In genomic region chr5:151252213-151252612, GRCm38 (mm10) we compare ENCODE assay signal across 15 mouse cellular contexts. TPM values are rescaled to one million over a fixed set of nuclear protein-coding genes. Genes with fewer than 3 reads are reported as not detected.
DNase-seq lines count a peak whose midpoint lies in the region; ATAC-seq and TF ChIP-seq lines count a peak whose summit lies in the region.
"Had no signal": no experiment of that assay in that cellular context is flagged by ENCODE, and none has a peak within 500 bp of the region (broad histone marks: within the 10 kb centered on the region; RNA-seq: fewer than 3 reads in every experiment).

No protein-coding gene starts in this region.

- H3K36me3 ChIP-seq in lung, postnatal 0 days (ENCODE audit: insufficient read depth, low read length) = no peaks in the 10 kb centered on the region
- no peaks in the 10 kb centered on the region for H3K36me3 ChIP-seq in hindbrain, embryonic 11.5 days (ENCODE audit: control insufficient read depth, insufficient read depth, low read length)
- no peaks in the 10 kb centered on the region for H3K36me3 ChIP-seq in midbrain, postnatal 0 days (ENCODE audit: insufficient read depth, low read length)
- H3K36me3 ChIP-seq: limb, embryonic 13.5 days; neural tube, embryonic 12.5 days; stomach, embryonic 15.5 days had no signal

- H3K4me1 ChIP-seq in lung, postnatal 0 days (ENCODE audit: insufficient read depth, low read depth, low read length) = peaks cover 3% of the 10 kb centered on the region; the same call in 1 of the 2 replicates
- no peaks in the 10 kb centered on the region for H3K4me1 ChIP-seq in hindbrain, embryonic 11.5 days (replicated peaks; ENCODE audit: control insufficient read depth, insufficient read depth, low read length)
- no peaks in the 10 kb centered on the region for H3K4me1 ChIP-seq in midbrain, postnatal 0 days (ENCODE audit: insufficient read depth, low read length)

- TF ChIP-seq EP300 in lung, postnatal 0 days (IDR thresholded peaks at IDR 0.05) = no peak

- no peak overlapping the region for H3K27ac ChIP-seq in lung, postnatal 0 days (ENCODE audit: low read length)
- no peak overlapping the region for H3K27ac ChIP-seq in hindbrain, embryonic 11.5 days (ENCODE audit: low read depth, low read length)
- H3K27ac ChIP-seq in midbrain, postnatal 0 days (ENCODE audit: low read depth, low read length) = no peak overlapping the region
- H3K27ac ChIP-seq: limb, embryonic 13.5 days; macrophage; neural tube, embryonic 12.5 days; stomach, embryonic 15.5 days had no signal

- TF ChIP-seq CTCF in lung, postnatal 0 days (IDR thresholded peaks at IDR 0.05) = peak; percentile 43; the same call in 1 of the 2 replicates
- TF ChIP-seq CTCF in midbrain, postnatal 0 days (IDR thresholded peaks at IDR 0.05) = peak; percentile 59

- no peak overlapping the region for H3K4me2 ChIP-seq in lung, postnatal 0 days (replicated peaks; ENCODE audit: low read depth, low read length)
- no peak overlapping the region for H3K4me2 ChIP-seq in hindbrain, embryonic 11.5 days (replicated peaks; ENCODE audit: low read depth, low read length)
- no peak overlapping the region for H3K4me2 ChIP-seq in midbrain, postnatal 0 days (ENCODE audit: low read depth, low read length, poor library complexity, severe bottlenecking)
- H3K4me2 ChIP-seq: limb, embryonic 13.5 days; neural tube, embryonic 12.5 days; stomach, embryonic 15.5 days had no signal

- WGBS in lung, postnatal 0 days = 65% methylated on average over 8 of the region's 8 CpGs
- WGBS in hindbrain, embryonic 11.5 days = 57% methylated on average over 8 of the region's 8 CpGs
- WGBS in midbrain, postnatal 0 days = 52% methylated on average over 8 of the region's 8 CpGs

- no peaks in the 10 kb centered on the region for H3K27me3 ChIP-seq in lung, postnatal 0 days (replicated peaks; ENCODE audit: insufficient read depth, low read length)
- no peaks in the 10 kb centered on the region for H3K27me3 ChIP-seq in hindbrain, embryonic 11.5 days (ENCODE audit: control insufficient read depth, insufficient read depth, low read length)
- no peaks in the 10 kb centered on the region for H3K27me3 ChIP-seq in midbrain, postnatal 0 days (ENCODE audit: insufficient read depth, low read length)
- H3K27me3 ChIP-seq: limb, embryonic 13.5 days; neural tube, embryonic 12.5 days; stomach, embryonic 15.5 days had no signal

- no peak overlapping the region for H3K9ac ChIP-seq in lung, postnatal 0 days (replicated peaks; ENCODE audit: low read depth)
- H3K9ac ChIP-seq in hindbrain, embryonic 11.5 days (ENCODE audit: low read depth, low read length) = no peak overlapping the region
- H3K9ac ChIP-seq in midbrain, postnatal 0 days (replicated peaks; ENCODE audit: low read length, poor library complexity, severe bottlenecking) = no peak overlapping the region
- H3K9ac ChIP-seq: limb, embryonic 13.5 days; neural tube, embryonic 12.5 days; stomach, embryonic 15.5 days had no signal

- H3K9me3 ChIP-seq in lung, postnatal 0 days (ENCODE audit: low read length) = no peaks in the 10 kb centered on the region
- H3K9me3 ChIP-seq in hindbrain, embryonic 11.5 days (ENCODE audit: control insufficient read depth, low read length) = no peaks in the 10 kb centered on the region
- no peaks in the 10 kb centered on the region for H3K9me3 ChIP-seq in midbrain, postnatal 0 days (ENCODE audit: low read length)
- H3K9me3 ChIP-seq: limb, embryonic 13.5 days; neural tube, embryonic 12.5 days; stomach, embryonic 15.5 days had no signal

- no peak overlapping the region for H3K4me3 ChIP-seq in lung, postnatal 0 days (ENCODE audit: low read depth, low read length)
- H3K4me3 ChIP-seq in hindbrain, embryonic 11.5 days (ENCODE audit: low read depth, low read length) = no peak overlapping the region
- no peak overlapping the region for H3K4me3 ChIP-seq in midbrain, postnatal 0 days (ENCODE audit: low read depth, low read length)
- H3K4me3 ChIP-seq: limb, embryonic 13.5 days; neural tube, embryonic 12.5 days; stomach, embryonic 15.5 days had no signal

- intact Hi-C loops in heart, postnatal 36 days (cut with DNase I) = loop anchor here (5.0 kb wide), 1 partner anchor 80 kb away; no protein-coding TSS in a partner anchor

- DNase-seq in heart, adult 11 months = peak; percentile 86
- no peak for DNase-seq in heart, postnatal 36 days
- peak; percentile 31 for DNase-seq in lung, postnatal 0 days (ENCODE audit: low spot score)
- DNase-seq in lung, postnatal 14 days = no peak
- DNase-seq in hindbrain, embryonic 11.5 days (ENCODE audit: low spot score) = peak; percentile 27
- DNase-seq in midbrain, postnatal 0 days (ENCODE audit: low spot score) = peak; percentile 33
- no peak for DNase-seq in layer of hippocampus, adult 9-10 months (ENCODE audit: low spot score)
- DNase-seq: cerebellum, postnatal 36 days; right cerebral cortex, postnatal 14 days had no signal

- ATAC-seq in lung, postnatal 0 days = peak; percentile 31; the same call in 1 of the 2 replicates
- ATAC-seq in hindbrain, embryonic 11.5 days (ENCODE audit: low FRiP score) = no peak
- no peak for ATAC-seq in midbrain, postnatal 0 days (ENCODE audit: low FRiP score)
- ATAC-seq in erythroblast, adult 5-6 weeks (replicated peaks; ENCODE audit: low FRiP score, poor library complexity, severe bottlenecking) = no peak
- ATAC-seq: forebrain, embryonic 14.5 days had no signal

RNA-seq across cellular contexts. Expression of gene Stard13, which starts 18.6 kb away (rescaled TPM):
- 10 to 100 TPM; 24.1 to 25.0 TPM for total RNA-seq in heart, postnatal 36 days (2021)
- polyA plus RNA-seq in lung, postnatal 0 days (2015; fragmentation: Nextera tagmentation; extraction: Ambion mirVana) = 19.1 and 20.8 TPM in 2 replicates
- 4.1 and 4.3 TPM in 2 replicates for polyA plus RNA-seq in hindbrain, embryonic 11.5 days (2014; fragmentation: Nextera tagmentation; extraction: Ambion mirVana)
- total RNA-seq in midbrain, postnatal 0 days (2014; rRNA removed) = 10.5 and 27.2 TPM in 2 replicates
- polyA plus RNA-seq in midbrain, postnatal 0 days (2015; fragmentation: Nextera tagmentation; extraction: Ambion mirVana) = 2.1 and 2.4 TPM in 2 replicates
- not detected in 2 replicates for total RNA-seq in erythroblast, adult 5-6 weeks (2015; ENCODE audit: low replicate concordance)
- total RNA-seq in erythroblast, adult 5-6 weeks (2017; ENCODE audit: low replicate concordance) = not detected in 2 replicates

Comparison
In these comparisons a context has a peak if more than half of its experiments do, and no peak if none do; other contexts are left out.
1. DNase-seq: peak in heart, adult 11 months (single experiment), lung, postnatal 0 days (single experiment), hindbrain, embryonic 11.5 days (single experiment) and midbrain, postnatal 0 days (single experiment); none in heart, postnatal 36 days (0 of 2), lung, postnatal 14 days (single experiment) and layer of hippocampus, adult 9-10 months (single experiment).
2. RNA of gene Stard13, which starts 18.6 kb away (total RNA-seq): 10.5 to 27.2 TPM in midbrain, postnatal 0 days and 24.1 to 25.0 TPM in heart, postnatal 36 days; not detected in erythroblast, adult 5-6 weeks; every median in the first group is over 10 times any median in the second.